15 mouse cellular contexts compared by ENCODE assay signal in genomic region chr7:144106352-144107011, GRCm38 (mm10).
DNase-seq lines count a peak whose midpoint lies in the region; ATAC-seq lines count a peak whose summit lies in the region.
"Had no signal": no experiment of that assay in that cellular context is flagged by ENCODE, and none has a peak within 500 bp of the region (broad histone marks: within the 10 kb centered on the region; RNA-seq: fewer than 3 reads in every experiment).

No protein-coding gene starts in this region.

- H3K9me3 ChIP-seq in embryonic facial prominence, embryonic 11.5 days (replicated peaks; ENCODE audit: control insufficient read depth, low read length) = no peaks in the 10 kb centered on the region
- no peaks in the 10 kb centered on the region for H3K9me3 ChIP-seq in embryonic facial prominence, embryonic 10.5 days
- no peaks in the 10 kb centered on the region for H3K9me3 ChIP-seq in hindbrain, embryonic 13.5 days
- H3K9me3 ChIP-seq: G1E had no signal

- H3K27me3 ChIP-seq in embryonic facial prominence, embryonic 11.5 days (ENCODE audit: control insufficient read depth, insufficient read depth, low read length) = no peaks in the 10 kb centered on the region
- H3K27me3 ChIP-seq in embryonic facial prominence, embryonic 10.5 days (replicated peaks; ENCODE audit: low read depth, poor library complexity, severe bottlenecking) = no peaks in the 10 kb centered on the region
- H3K27me3 ChIP-seq in hindbrain, embryonic 13.5 days = no peaks in the 10 kb centered on the region

- H3K9ac ChIP-seq in embryonic facial prominence, embryonic 11.5 days (replicated peaks; ENCODE audit: low read length) = no peak overlapping the region
- H3K9ac ChIP-seq in hindbrain, embryonic 13.5 days = no peak overlapping the region
- H3K9ac ChIP-seq: liver, embryonic 14.5 days had no signal

- H3K4me3 ChIP-seq in embryonic facial prominence, embryonic 11.5 days (ENCODE audit: low read depth, low read length) = no peak overlapping the region
- H3K4me3 ChIP-seq in embryonic facial prominence, embryonic 10.5 days = no peak overlapping the region
- no peak overlapping the region for H3K4me3 ChIP-seq in hindbrain, embryonic 13.5 days
- H3K4me3 ChIP-seq: megakaryocyte, embryonic 14.5 days had no signal

- no peak overlapping the region for H3K4me2 ChIP-seq in embryonic facial prominence, embryonic 11.5 days (ENCODE audit: low read depth, low read length)
- H3K4me2 ChIP-seq in hindbrain, embryonic 13.5 days = no peak overlapping the region
- H3K4me2 ChIP-seq: heart, embryonic 11.5 days had no signal

- no peaks in the 10 kb centered on the region for H3K4me1 ChIP-seq in embryonic facial prominence, embryonic 11.5 days (ENCODE audit: control insufficient read depth, insufficient read depth, low read length)
- H3K4me1 ChIP-seq in embryonic facial prominence, embryonic 10.5 days = peaks cover 32% of the 10 kb centered on the region
- H3K4me1 ChIP-seq in hindbrain, embryonic 13.5 days (replicated peaks) = peaks cover 36% of the 10 kb centered on the region
- H3K4me1 ChIP-seq: megakaryocyte, embryonic 14.5 days had no signal

- peak; percentile 18; the same call in 1 of the 2 replicates for ATAC-seq in embryonic facial prominence, embryonic 11.5 days (replicated peaks; ENCODE audit: insufficient number of reproducible peaks, low FRiP score, low TSS enrichment, low read depth)
- peak; percentile 54; the same call in 1 of the 2 replicates for ATAC-seq in hindbrain, embryonic 13.5 days (ENCODE audit: low FRiP score)
- ATAC-seq in megakaryocyte progenitor cell, adult 5-6 weeks (replicated peaks; ENCODE audit: poor library complexity) = no peak
- ATAC-seq: activated CD4-positive, CD25-positive, alpha-beta regulatory T cell, adult 4 months had no signal

- no peaks in the 10 kb centered on the region for H3K36me3 ChIP-seq in embryonic facial prominence, embryonic 11.5 days (replicated peaks; ENCODE audit: control insufficient read depth, insufficient read depth, low read depth, low read length)
- no peaks in the 10 kb centered on the region for H3K36me3 ChIP-seq in embryonic facial prominence, embryonic 10.5 days (replicated peaks)
- no peaks in the 10 kb centered on the region for H3K36me3 ChIP-seq in hindbrain, embryonic 13.5 days
- H3K36me3 ChIP-seq: G1E had no signal

- H3K27ac ChIP-seq in embryonic facial prominence, embryonic 11.5 days (replicated peaks; ENCODE audit: low read depth, low read length) = no peak overlapping the region
- H3K27ac ChIP-seq in embryonic facial prominence, embryonic 10.5 days (replicated peaks) = no peak overlapping the region
- H3K27ac ChIP-seq in hindbrain, embryonic 13.5 days = peak overlapping the region; percentile 48
- H3K27ac ChIP-seq: liver, embryonic 14.5 days had no signal

- no peak for DNase-seq in embryonic facial prominence, embryonic 11.5 days (ENCODE audit: low spot score)
- DNase-seq in embryonic facial prominence, embryonic 10.5 days (ENCODE audit: low spot score) = no peak
- DNase-seq in embryo, embryonic 9.5 days (ENCODE audit: extremely low spot score) = peak; percentile 46
- DNase-seq in neural tube, embryonic 10.5 days (ENCODE audit: extremely low spot score, low spot score) = peak; percentile 63
- DNase-seq in cerebellum, adult 11 months = no peak
- DNase-seq in lung, postnatal 10 days = no peak
- DNase-seq: cerebellum, adult 9-11 months; kidney, postnatal 25 days had no signal

- 23% methylated on average over 9 of the region's 9 CpGs for WGBS in embryonic facial prominence, embryonic 11.5 days
- 26% methylated on average over 9 of the region's 9 CpGs for WGBS in embryonic facial prominence, embryonic 10.5 days
- 12% methylated on average over 9 of the region's 9 CpGs for WGBS in hindbrain, embryonic 13.5 days

Comparison
In these comparisons a context has a peak if more than half of its experiments do, and no peak if none do; other contexts are left out.
1. DNase-seq: peak in embryo, embryonic 9.5 days (single experiment) and neural tube, embryonic 10.5 days (single experiment); none in embryonic facial prominence, embryonic 11.5 days (single experiment), embryonic facial prominence, embryonic 10.5 days (single experiment), cerebellum, adult 11 months (single experiment) and lung, postnatal 10 days (single experiment).